Mouse (Mus musculus) embryonic facial prominence, embryonic 15.5 days (tissue): ENCODE measurements around the gene Taf1b. TPM values are rescaled to one million over a fixed set of nuclear protein-coding genes. Genes with fewer than 3 reads are reported as not detected.
A peak's percentile ranks its signal among the peaks of the same experiment; 100 is the strongest.

ENCODE experiments used
- ATAC-seq: fragments of 200-750 bp; cut with Nextera tagmentation; 2 replicates; pipeline ENCODE4 v1.8.0; 2017; ENCODE audit warnings: low read depth, moderate TSS enrichment; ENCODE audit not compliant: insufficient number of reproducible peaks, low FRiP score, low TSS enrichment
- H3K27ac ChIP-seq: fragments of 300-500 bp; sonication (generic); replicated peaks from 2 replicates; pipeline ENCODE4 v1.5.1; 2015; ENCODE audit warnings: mild to moderate bottlenecking, inconsistent platforms
- H3K27me3 ChIP-seq: fragments of 300-500 bp; sonication (generic); 2 replicates; pipeline ENCODE4 v1.6.1; 2015; ENCODE audit warnings: inconsistent platforms
- H3K36me3 ChIP-seq: fragments of 300-500 bp; sonication (generic); 2 replicates; pipeline ENCODE4 v1.6.1; 2015; ENCODE audit warnings: mild to moderate bottlenecking, inconsistent platforms
- H3K4me1 ChIP-seq: fragments of 300-500 bp; sonication (generic); 2 replicates; pipeline ENCODE4 v1.6.1; 2015; ENCODE audit warnings: inconsistent platforms
- H3K4me2 ChIP-seq: fragments of 300-500 bp; sonication (generic); replicated peaks from 2 replicates; pipeline ENCODE4 v1.6.1; 2015; ENCODE audit warnings: mild to moderate bottlenecking, inconsistent platforms
- H3K4me3 ChIP-seq: fragments of 300-500 bp; sonication (generic); replicated peaks from 2 replicates; pipeline ENCODE4 v1.5.1; 2015; ENCODE audit warnings: mild to moderate bottlenecking, inconsistent platforms
- H3K9ac ChIP-seq: fragments of 300-500 bp; sonication (generic); 2 replicates; pipeline ENCODE4 v1.6.1; 2015; ENCODE audit warnings: inconsistent platforms
- H3K9me3 ChIP-seq: fragments of 300-500 bp; sonication (generic); replicated peaks from 2 replicates; pipeline ENCODE4 v1.6.1; 2016; ENCODE audit warnings: inconsistent platforms
- WGBS: fragments of 180-500 bp; shearing (Covaris S2); methylation state at CpG from one replicate; pipeline ENCODE4 v1.1.7; 2015; 5-methylcytosine and 5-hydroxymethylcytosine counted together
- polyA plus RNA-seq: library from polyadenylated mRNA; unstranded; fragments of >200 nt; fragmentation: Nextera tagmentation; extraction: Ambion mirVana; gene quantifications from 2 replicates; pipeline ENCODE4 v1.2.1, GENCODE M21; 2015

The Taf1b gene
- polyA plus RNA-seq, 1 experiment from 2014 or later, result 25.8 TPM

- Histone ChIP-seq H3K27ac (no peak overlapping the region), H3K4me1 (no peaks in the 10 kb centered on the region), H3K27me3 (no peaks in the 10 kb centered on the region), H3K36me3 (peaks cover 6% of the 10 kb centered on the region; the same call in 1 of the 2 replicates), H3K4me3 (no peak overlapping the region), H3K9ac (no peak overlapping the region), H3K9me3 (no peaks in the 10 kb centered on the region), H3K4me2 (no peak overlapping the region)
- ATAC-seq, result no peak
- 72% methylated on average over 2 of the region's 2 CpGs for WGBS
Measured at GRCm38 (mm10) chr12:24552531-24552930, 54.4 kb downstream of the Taf1b start.

GRCm38 (mm10) chr12:24555976-24556375, 57.8 kb downstream of the Taf1b start:
- no peak for ATAC-seq
- Histone ChIP-seq H3K27ac (no peak overlapping the region), H3K36me3 (no peaks in the 10 kb centered on the region), H3K4me2 (no peak overlapping the region), H3K4me3 (no peak overlapping the region), H3K4me1 (no peaks in the 10 kb centered on the region), H3K27me3 (no peaks in the 10 kb centered on the region), H3K9ac (no peak overlapping the region), H3K9me3 (no peaks in the 10 kb centered on the region)
- 70% methylated on average over 8 of the region's 8 CpGs for WGBS

GRCm38 (mm10) chr12:24563395-24563960, 65.3 kb downstream of the Taf1b start:
- Histone ChIP-seq H3K4me2 (no peak overlapping the region), H3K4me3 (no peak overlapping the region), H3K36me3 (no peaks in the 10 kb centered on the region), H3K4me1 (no peaks in the 10 kb centered on the region), H3K27me3 (no peaks in the 10 kb centered on the region), H3K27ac (no peak overlapping the region), H3K9me3 (no peaks in the 10 kb centered on the region), H3K9ac (no peak overlapping the region)
- 69% methylated on average over 7 of the region's 7 CpGs for WGBS
- no peak for ATAC-seq

GRCm38 (mm10) chr12:24565311-24565710, 67.2 kb downstream of the Taf1b start:
- no peak overlapping the region for H3K4me2 ChIP-seq
- H3K9me3 ChIP-seq, result no peaks in the 10 kb centered on the region
- ATAC-seq, result no peak
- no peak overlapping the region for H3K27ac ChIP-seq
- no peak overlapping the region for H3K9ac ChIP-seq
- no peaks in the 10 kb centered on the region for H3K27me3 ChIP-seq
- H3K4me3 ChIP-seq, result no peak overlapping the region
- H3K36me3 ChIP-seq, result no peaks in the 10 kb centered on the region
- no peaks in the 10 kb centered on the region for H3K4me1 ChIP-seq
- 54% methylated on average over 6 of the region's 6 CpGs for WGBS

- ATAC-seq, result no peak
- Histone ChIP-seq H3K4me1 (no peaks in the 10 kb centered on the region), H3K4me3 (no peak overlapping the region), H3K27me3 (peaks cover 10% of the 10 kb centered on the region; the same call in 1 of the 2 replicates), H3K4me2 (no peak overlapping the region), H3K27ac (no peak overlapping the region), H3K9ac (no peak overlapping the region), H3K36me3 (no peaks in the 10 kb centered on the region), H3K9me3 (no peaks in the 10 kb centered on the region)
- WGBS, result 79% methylated on average over 3 of the region's 3 CpGs
Measured at GRCm38 (mm10) chr12:24567606-24568005, 69.4 kb downstream of the Taf1b start.

GRCm38 (mm10) chr12:24571523-24572392, 73.6 kb downstream of the Taf1b start, which contains the start of gene Grhl1:
Gene Grhl1 (plus strand): TSS chr12:24572283.
- peak within 1 kb of the TSS; percentile 45 for H3K9ac ChIP-seq
- no peaks in the 10 kb centered on the region for H3K36me3 ChIP-seq
- peaks cover 17% of the 10 kb centered on the region for H3K27me3 ChIP-seq
- 2% methylated on average over 63 of the region's 64 CpGs for WGBS
- no peaks in the 10 kb centered on the region for H3K4me1 ChIP-seq
- peak within 1 kb of the TSS; percentile 58 for H3K4me3 ChIP-seq
- H3K9me3 ChIP-seq, result no peaks in the 10 kb centered on the region
- peak within 1 kb of the TSS; percentile 53 for H3K27ac ChIP-seq
- peak within 1 kb of the TSS; percentile 86 for H3K4me2 ChIP-seq
- ATAC-seq, result peak; percentile 99

- Histone ChIP-seq H3K36me3 (no peaks in the 10 kb centered on the region), H3K4me3 (peak overlapping the region; percentile 58), H3K9me3 (no peaks in the 10 kb centered on the region), H3K27me3 (peaks cover 17% of the 10 kb centered on the region), H3K9ac (peak overlapping the region; percentile 45), H3K27ac (peak overlapping the region; percentile 53), H3K4me1 (no peaks in the 10 kb centered on the region), H3K4me2 (peak overlapping the region; percentile 86)
- ATAC-seq, result peak; percentile 31; the same call in 1 of the 2 replicates
- WGBS, result 5% methylated on average over 45 of the region's 48 CpGs
Measured at GRCm38 (mm10) chr12:24572421-24573274, 74.5 kb downstream of the Taf1b start.

GRCm38 (mm10) chr12:24573275-24573580, 75.1 kb downstream of the Taf1b start:
- WGBS, result 58% methylated on average over 3 of the region's 3 CpGs
- ATAC-seq, result no peak
- peak overlapping the region; percentile 86 for H3K4me2 ChIP-seq

GRCm38 (mm10) chr12:24574870-24575269, 76.7 kb downstream of the Taf1b start:
- H3K9me3 ChIP-seq, result no peaks in the 10 kb centered on the region
- no peaks in the 10 kb centered on the region for H3K4me1 ChIP-seq
- no peaks in the 10 kb centered on the region for H3K36me3 ChIP-seq
- no peak overlapping the region for H3K27ac ChIP-seq
- 34% methylated on average over 7 of the region's 7 CpGs for WGBS
- no peak for ATAC-seq
- H3K4me2 ChIP-seq, result no peak overlapping the region
- H3K9ac ChIP-seq, result no peak overlapping the region
- peaks cover 17% of the 10 kb centered on the region for H3K27me3 ChIP-seq
- peak overlapping the region; percentile 7; the same call in 1 of the 2 replicates for H3K4me3 ChIP-seq

More at GRCm38 (mm10) chr12:24573275-24573580, 75.1 kb downstream of the Taf1b start:
- Histone ChIP-seq H3K36me3 (no peaks in the 10 kb centered on the region), H3K9ac (peak overlapping the region; percentile 21; the same call in 1 of the 2 replicates), H3K4me1 (no peaks in the 10 kb centered on the region), H3K9me3 (no peaks in the 10 kb centered on the region), H3K27ac (peak overlapping the region; percentile 53), H3K4me3 (peak overlapping the region; percentile 58), H3K27me3 (peaks cover 17% of the 10 kb centered on the region)

GRCm38 (mm10) chr12:24580452-24580851, 82.3 kb downstream of the Taf1b start:
- no peak overlapping the region for H3K27ac ChIP-seq
- no peaks in the 10 kb centered on the region for H3K9me3 ChIP-seq
- H3K9ac ChIP-seq, result no peak overlapping the region
- no peak for ATAC-seq
- no peaks in the 10 kb centered on the region for H3K27me3 ChIP-seq
- no peak overlapping the region for H3K4me3 ChIP-seq
- H3K36me3 ChIP-seq, result no peaks in the 10 kb centered on the region
- H3K4me2 ChIP-seq, result no peak overlapping the region
- 85% methylated on average over 1 of the region's 1 CpGs for WGBS
- no peaks in the 10 kb centered on the region for H3K4me1 ChIP-seq
